Mouse (Mus musculus) liver, adult 2 months (tissue): ENCODE measurements around the gene Clpx.

Experiments
- CTCF ChIP-seq: fragments of 200-500 bp; IDR thresholded peaks from 2 replicates; pipeline ENCODE4 v1.5.1; 2011; ENCODE audit warnings: low read depth, low read length, control low read depth
- POLR2A ChIP-seq: fragments of 200-500 bp; IDR thresholded peaks from 2 replicates; pipeline ENCODE4 v1.6.1; 2011; ENCODE audit warnings: low read length, control low read depth; ENCODE audit not compliant: insufficient read depth; ENCODE audit errors: extremely low read depth

DNA sequence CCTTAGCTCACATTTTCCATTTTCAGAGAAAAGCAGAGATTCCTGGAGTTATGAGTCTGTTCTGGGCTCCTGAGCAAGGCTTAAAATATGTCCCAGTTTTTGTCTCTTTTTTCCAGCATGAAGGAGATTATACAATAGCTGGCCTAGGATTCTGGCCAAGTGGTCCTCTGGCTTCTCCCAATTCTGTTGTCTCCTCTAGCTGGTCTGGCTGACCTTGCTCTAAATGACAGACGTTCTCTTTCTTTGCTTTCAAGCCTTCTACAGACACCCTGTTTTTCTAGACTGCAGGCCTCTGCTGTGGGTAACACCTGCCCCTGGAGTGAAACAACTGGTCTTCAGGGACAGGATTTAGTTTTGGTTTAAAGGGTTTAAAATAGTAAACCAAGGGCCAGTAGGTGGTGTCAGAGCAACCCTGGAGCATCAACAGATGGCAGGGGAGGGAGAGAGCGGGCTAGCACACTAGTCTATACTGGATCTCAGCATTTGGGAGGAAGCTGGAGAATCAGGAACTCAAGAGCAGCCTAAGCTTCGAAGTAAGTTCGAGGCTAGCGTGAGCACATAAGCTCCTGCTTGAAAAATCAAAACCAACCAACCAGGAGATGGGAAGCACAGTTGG lies 12.4 kb upstream of the Clpx start:
- TF ChIP-seq CTCF (no peak), POLR2A (no peak)
